Mouse (Mus musculus) hindbrain, postnatal 0 days (tissue): ENCODE measurements at regions not wholly inside any gene's neighbourhood (a gene's known extent, or its start where the extent isn't known, plus 50 kb on each side); places are given as distances from the start of the nearest gene placed in this dataset.
A peak's percentile ranks its signal among the peaks of the same experiment; 100 is the strongest.

ENCODE experiments used
- ATAC-seq: fragments of 200-750 bp; cut with Nextera tagmentation; 2 replicates; pipeline ENCODE4 v1.8.0; 2017; ENCODE audit warnings: mild to moderate bottlenecking, moderate TSS enrichment, moderate library complexity
- DNase-seq: peaks from one replicate; pipeline ENCODE4 v3.0.0-alpha.2; 2015; ENCODE audit warnings: low spot score
- H3K27ac ChIP-seq: fragments of 300-500 bp; sonication (generic); 2 replicates; pipeline ENCODE4 v1.5.1; 2014; ENCODE audit warnings: mild to moderate bottlenecking
- H3K27me3 ChIP-seq: fragments of 300-500 bp; sonication (generic); 2 replicates; pipeline ENCODE4 v1.6.1; 2014; ENCODE audit warnings: low read length, mixed read lengths; ENCODE audit not compliant: insufficient read depth
- H3K36me3 ChIP-seq: fragments of 300-500 bp; sonication (generic); 2 replicates; pipeline ENCODE4 v1.6.1; 2014; ENCODE audit warnings: low read length, mixed read lengths; ENCODE audit not compliant: insufficient read depth
- H3K4me1 ChIP-seq: fragments of 300-500 bp; sonication (generic); 2 replicates; pipeline ENCODE4 v1.6.1; 2014; ENCODE audit warnings: antibody characterized with exemption, low read length, mixed read lengths; ENCODE audit not compliant: insufficient read depth
- H3K4me2 ChIP-seq: fragments of 300-500 bp; sonication (generic); 2 replicates; pipeline ENCODE4 v1.6.1; 2014; ENCODE audit warnings: low read depth, mild to moderate bottlenecking, low read length, moderate library complexity, mixed read lengths
- H3K4me3 ChIP-seq: fragments of 300-500 bp; sonication (generic); 2 replicates; pipeline ENCODE4 v1.5.1; 2014; ENCODE audit warnings: low read length
- H3K9ac ChIP-seq: fragments of 300-500 bp; sonication (generic); replicated peaks from 2 replicates; pipeline ENCODE4 v1.6.1; 2014; ENCODE audit warnings: mild to moderate bottlenecking, low read length, moderate library complexity, mixed read lengths
- H3K9me3 ChIP-seq: fragments of 300-500 bp; sonication (generic); 2 replicates; pipeline ENCODE4 v1.6.1; 2016; ENCODE audit warnings: low read length, mixed read lengths
- CTCF ChIP-seq: IDR thresholded peaks from 2 replicates; pipeline ENCODE4 v1.5.1; 2016; ENCODE audit warnings: antibody characterized with exemption, control low read depth, low read depth
- WGBS: fragments of 180-500 bp; shearing (Covaris S2); extraction: QIAGEN DNeasy Blood & Tissue Kit; methylation state at CpG from one replicate; pipeline ENCODE4 v1.1.7; 2014; 5-methylcytosine and 5-hydroxymethylcytosine counted together

GRCm38 (mm10) chr13:52145926-52146325 is 299.4 kb downstream of the Gadd45g start:
- WGBS = 88% methylated on average over 5 of the region's 5 CpGs
- no peaks in the 10 kb centered on the region for H3K9me3 ChIP-seq
- H3K27me3 ChIP-seq = 0 out of 2 replicates have a peak, but pooled peaks cover 3% of the 10 kb centered on the region
- H3K27ac ChIP-seq = no peak overlapping the region
- no peak for TF ChIP-seq CTCF
- H3K9ac ChIP-seq = no peak overlapping the region
- H3K4me1 ChIP-seq = no peaks in the 10 kb centered on the region
- H3K4me2 ChIP-seq = no peak overlapping the region
- H3K36me3 ChIP-seq = no peaks in the 10 kb centered on the region
- no peak overlapping the region for H3K4me3 ChIP-seq
- ATAC-seq (no peak), DNase-seq (no peak)

GRCm38 (mm10) chr13:52150281-52150680 is 303.8 kb downstream of the Gadd45g start:
- no peak overlapping the region for H3K9ac ChIP-seq
- H3K27ac ChIP-seq = no peak overlapping the region
- H3K9me3 ChIP-seq = no peaks in the 10 kb centered on the region
- H3K4me2 ChIP-seq = no peak overlapping the region
- peaks cover 16% of the 10 kb centered on the region; the same call in 1 of the 2 replicates for H3K4me1 ChIP-seq
- no peak for DNase-seq
- no peak for ATAC-seq
- 0 out of 2 replicates have a peak, but pooled peaks cover 3% of the 10 kb centered on the region for H3K27me3 ChIP-seq
- no peaks in the 10 kb centered on the region for H3K36me3 ChIP-seq
- no peak for TF ChIP-seq CTCF
- WGBS = 80% methylated on average over 8 of the region's 8 CpGs
- H3K4me3 ChIP-seq = no peak overlapping the region

- no peak for DNase-seq
- H3K27ac ChIP-seq = no peak overlapping the region
- H3K9ac ChIP-seq = no peak overlapping the region
- H3K4me2 ChIP-seq = no peak overlapping the region
- no peak for TF ChIP-seq CTCF
- H3K4me1 ChIP-seq = peaks cover 16% of the 10 kb centered on the region; the same call in 1 of the 2 replicates
- no peaks in the 10 kb centered on the region for H3K36me3 ChIP-seq
- ATAC-seq = no peak
- H3K4me3 ChIP-seq = no peak overlapping the region
- H3K9me3 ChIP-seq = no peaks in the 10 kb centered on the region
- 80% methylated on average over 11 of the region's 11 CpGs for WGBS
- H3K27me3 ChIP-seq = 0 out of 2 replicates have a peak, but pooled peaks cover 3% of the 10 kb centered on the region
Measured at GRCm38 (mm10) chr13:52151777-52152176, 305.3 kb downstream of the Gadd45g start.

- WGBS = 62% methylated on average over 4 of the region's 4 CpGs
- DNase-seq (no peak), ATAC-seq (no peak)
- Histone ChIP-seq H3K9me3 (no peaks in the 10 kb centered on the region), H3K27me3 (0 out of 2 replicates have a peak, but pooled peaks cover 3% of the 10 kb centered on the region), H3K9ac (no peak overlapping the region), H3K4me3 (no peak overlapping the region), H3K27ac (no peak overlapping the region), H3K4me1 (peaks cover 16% of the 10 kb centered on the region; the same call in 1 of the 2 replicates), H3K36me3 (no peaks in the 10 kb centered on the region), H3K4me2 (no peak overlapping the region)
- TF ChIP-seq CTCF = no peak
Measured at GRCm38 (mm10) chr13:52152221-52152620, 305.7 kb downstream of the Gadd45g start.

- Histone ChIP-seq H3K9me3 (no peaks in the 10 kb centered on the region), H3K27me3 (0 out of 2 replicates have a peak, but pooled peaks cover 3% of the 10 kb centered on the region), H3K27ac (peak overlapping the region; percentile 70; the same call in 1 of the 2 replicates), H3K36me3 (no peaks in the 10 kb centered on the region), H3K4me2 (no peak overlapping the region), H3K4me1 (peaks cover 16% of the 10 kb centered on the region; the same call in 1 of the 2 replicates), H3K4me3 (no peak overlapping the region), H3K9ac (no peak overlapping the region)
- TF ChIP-seq CTCF = no peak
- 77% methylated on average over 4 of the region's 4 CpGs for WGBS
- DNase-seq (no peak), ATAC-seq (no peak)
Measured at GRCm38 (mm10) chr13:52153030-52153429, 306.6 kb downstream of the Gadd45g start.

- ATAC-seq (no peak), DNase-seq (no peak)
- no peak overlapping the region for H3K9ac ChIP-seq
- H3K27ac ChIP-seq = peak overlapping the region; percentile 70; the same call in 1 of the 2 replicates
- H3K27me3 ChIP-seq = 0 out of 2 replicates have a peak, but pooled peaks cover 3% of the 10 kb centered on the region
- 55% methylated on average over 4 of the region's 4 CpGs for WGBS
- no peak overlapping the region for H3K4me3 ChIP-seq
- H3K36me3 ChIP-seq = no peaks in the 10 kb centered on the region
- peaks cover 16% of the 10 kb centered on the region; the same call in 1 of the 2 replicates for H3K4me1 ChIP-seq
- no peak overlapping the region for H3K4me2 ChIP-seq
- H3K9me3 ChIP-seq = no peaks in the 10 kb centered on the region
- TF ChIP-seq CTCF = 0 out of 2 replicates have a peak, but pooled peaks have one; percentile 9
Measured at GRCm38 (mm10) chr13:52153576-52153975, 307.1 kb downstream of the Gadd45g start.
